Mouse (Mus musculus): ENCODE data around the gene Car14. TPM values are rescaled to one million over a fixed set of nuclear protein-coding genes. Genes with fewer than 3 reads are reported as not detected.
"Not testable (repeated sequence)": the region's sequence is repeated elsewhere in the genome, so short reads cannot be mapped to it uniquely, and the experiment has no call there.

Gene Car14
- polyA plus RNA-seq, 1 experiment from 2014 or later, result 2.4 TPM

- Histone ChIP-seq H3K36me3 (ENCODE audit: control insufficient read depth, insufficient read depth, low read length) (0 out of 2 replicates have a peak, but pooled peaks cover 8% of the 10 kb centered on the region), H3K4me2 (ENCODE audit: low read depth, low read length) (no peak overlapping the region), H3K9me3 (replicated peaks; ENCODE audit: control insufficient read depth, low read length) (no peaks in the 10 kb centered on the region), H3K9ac (ENCODE audit: low read length) (no peak overlapping the region), H3K4me3 (replicated peaks; ENCODE audit: low read length) (no peak overlapping the region), H3K27me3 (ENCODE audit: control insufficient read depth, insufficient read depth, low read length) (no peaks in the 10 kb centered on the region), H3K27ac (ENCODE audit: low read length) (no peak overlapping the region), H3K4me1 (ENCODE audit: control insufficient read depth, insufficient read depth, low read length) (peaks cover 9% of the 10 kb centered on the region)
- 88% methylated on average over 2 of the region's 2 CpGs for WGBS
- no peak for ATAC-seq (ENCODE audit: insufficient read depth, low FRiP score)
Observed at GRCm38 (mm10) chr3:95867408-95867807, 37.1 kb downstream of the Car14 start.

- 84% methylated on average over 5 of the region's 5 CpGs for WGBS
- peaks cover 4% of the 10 kb centered on the region for H3K4me1 ChIP-seq (ENCODE audit: control insufficient read depth, insufficient read depth, low read length)
- no peaks in the 10 kb centered on the region for H3K9me3 ChIP-seq (replicated peaks; ENCODE audit: control insufficient read depth, low read length)
- 0 out of 2 replicates have a peak, but pooled peaks cover 8% of the 10 kb centered on the region for H3K36me3 ChIP-seq (ENCODE audit: control insufficient read depth, insufficient read depth, low read length)
- no peak overlapping the region for H3K27ac ChIP-seq (ENCODE audit: low read length)
- H3K27me3 ChIP-seq (ENCODE audit: control insufficient read depth, insufficient read depth, low read length), result no peaks in the 10 kb centered on the region
- no peak overlapping the region for H3K4me3 ChIP-seq (replicated peaks; ENCODE audit: low read length)
- H3K4me2 ChIP-seq (ENCODE audit: low read depth, low read length), result no peak overlapping the region
- no peak overlapping the region for H3K9ac ChIP-seq (ENCODE audit: low read length)
- no peak for ATAC-seq (ENCODE audit: insufficient read depth, low FRiP score)
Observed at GRCm38 (mm10) chr3:95866071-95866470, 38.4 kb downstream of the Car14 start.

GRCm38 (mm10) chr3:95865571-95865970, 38.9 kb downstream of the Car14 start:
- peaks cover 4% of the 10 kb centered on the region for H3K4me1 ChIP-seq (ENCODE audit: control insufficient read depth, insufficient read depth, low read length)
- no peaks in the 10 kb centered on the region for H3K27me3 ChIP-seq (ENCODE audit: control insufficient read depth, insufficient read depth, low read length)
- H3K4me2 ChIP-seq (ENCODE audit: low read depth, low read length), result no peak overlapping the region
- H3K27ac ChIP-seq (ENCODE audit: low read length), result no peak overlapping the region
- no peak for ATAC-seq (ENCODE audit: insufficient read depth, low FRiP score)
- no peak overlapping the region for H3K9ac ChIP-seq (ENCODE audit: low read length)
- no peaks in the 10 kb centered on the region for H3K9me3 ChIP-seq (replicated peaks; ENCODE audit: control insufficient read depth, low read length)
- 83% methylated on average over 20 of the region's 20 CpGs for WGBS
- H3K4me3 ChIP-seq (replicated peaks; ENCODE audit: low read length), result no peak overlapping the region
- H3K36me3 ChIP-seq (ENCODE audit: control insufficient read depth, insufficient read depth, low read length), result 0 out of 2 replicates have a peak, but pooled peaks cover 8% of the 10 kb centered on the region

- 0 out of 2 replicates have a peak, but pooled peaks cover 8% of the 10 kb centered on the region for H3K36me3 ChIP-seq (ENCODE audit: control insufficient read depth, insufficient read depth, low read length)
Observed at GRCm38 (mm10) chr3:95865050-95865449, 39.4 kb downstream of the Car14 start.

GRCm38 (mm10) chr3:95863578-95863977, 40.9 kb downstream of the Car14 start:
- ATAC-seq (ENCODE audit: insufficient read depth, low FRiP score), result no peak
- no peaks in the 10 kb centered on the region for H3K9me3 ChIP-seq (replicated peaks; ENCODE audit: control insufficient read depth, low read length)
- H3K36me3 ChIP-seq (ENCODE audit: control insufficient read depth, insufficient read depth, low read length), result 0 out of 2 replicates have a peak, but pooled peaks cover 5% of the 10 kb centered on the region
- H3K4me3 ChIP-seq (replicated peaks; ENCODE audit: low read length), result no peak overlapping the region
- H3K4me2 ChIP-seq (ENCODE audit: low read depth, low read length), result no peak overlapping the region
- H3K27ac ChIP-seq (ENCODE audit: low read length), result no peak overlapping the region
- no peaks in the 10 kb centered on the region for H3K4me1 ChIP-seq (ENCODE audit: control insufficient read depth, insufficient read depth, low read length)
- no peak overlapping the region for H3K9ac ChIP-seq (ENCODE audit: low read length)
- no peaks in the 10 kb centered on the region for H3K27me3 ChIP-seq (ENCODE audit: control insufficient read depth, insufficient read depth, low read length)
- WGBS, result 66% methylated on average over 7 of the region's 7 CpGs

More at GRCm38 (mm10) chr3:95865050-95865449, 39.4 kb downstream of the Car14 start:
- no peak for ATAC-seq (ENCODE audit: insufficient read depth, low FRiP score)
- Histone ChIP-seq H3K4me1 (ENCODE audit: control insufficient read depth, insufficient read depth, low read length) (no peaks in the 10 kb centered on the region), H3K4me3 (replicated peaks; ENCODE audit: low read length) (no peak overlapping the region), H3K9ac (ENCODE audit: low read length) (no peak overlapping the region), H3K27me3 (ENCODE audit: control insufficient read depth, insufficient read depth, low read length) (no peaks in the 10 kb centered on the region), H3K27ac (ENCODE audit: low read length) (no peak overlapping the region), H3K9me3 (replicated peaks; ENCODE audit: control insufficient read depth, low read length) (no peaks in the 10 kb centered on the region), H3K4me2 (ENCODE audit: low read depth, low read length) (no peak overlapping the region)
- whole genome bisulfite sequencing, result 68% methylated on average over 5 of the region's 5 CpGs

- ATAC-seq (ENCODE audit: insufficient read depth, low FRiP score), result no peak
- Histone ChIP-seq H3K9me3 (replicated peaks; ENCODE audit: control insufficient read depth, low read length) (no peaks in the 10 kb centered on the region), H3K4me2 (ENCODE audit: low read depth, low read length) (no peak overlapping the region), H3K4me3 (replicated peaks; ENCODE audit: low read length) (no peak overlapping the region), H3K27me3 (ENCODE audit: control insufficient read depth, insufficient read depth, low read length) (no peaks in the 10 kb centered on the region), H3K36me3 (ENCODE audit: control insufficient read depth, insufficient read depth, low read length) (0 out of 2 replicates have a peak, but pooled peaks cover 5% of the 10 kb centered on the region), H3K9ac (ENCODE audit: low read length) (no peak overlapping the region), H3K4me1 (ENCODE audit: control insufficient read depth, insufficient read depth, low read length) (no peaks in the 10 kb centered on the region), H3K27ac (ENCODE audit: low read length) (no peak overlapping the region)
- WGBS, result 46% methylated on average over 2 of the region's 2 CpGs
Observed at GRCm38 (mm10) chr3:95861796-95862195, 42.7 kb downstream of the Car14 start.

- no peak for ATAC-seq (ENCODE audit: insufficient read depth, low FRiP score)
- H3K9me3 ChIP-seq (replicated peaks; ENCODE audit: control insufficient read depth, low read length), result no peaks in the 10 kb centered on the region
- H3K4me2 ChIP-seq (ENCODE audit: low read depth, low read length), result no peak overlapping the region
- H3K9ac ChIP-seq (ENCODE audit: low read length), result no peak overlapping the region
- no peak overlapping the region for H3K27ac ChIP-seq (ENCODE audit: low read length)
- H3K27me3 ChIP-seq (ENCODE audit: control insufficient read depth, insufficient read depth, low read length), result no peaks in the 10 kb centered on the region
- no peaks in the 10 kb centered on the region for H3K4me1 ChIP-seq (ENCODE audit: control insufficient read depth, insufficient read depth, low read length)
- 75% methylated on average over 10 of the region's 10 CpGs for WGBS
- no peak overlapping the region for H3K4me3 ChIP-seq (replicated peaks; ENCODE audit: low read length)
- H3K36me3 ChIP-seq (ENCODE audit: control insufficient read depth, insufficient read depth, low read length), result 0 out of 2 replicates have a peak, but pooled peaks cover 5% of the 10 kb centered on the region
Observed at GRCm38 (mm10) chr3:95861216-95861615, 43.3 kb downstream of the Car14 start.

- H3K4me3 ChIP-seq (replicated peaks; ENCODE audit: low read length), result no peak overlapping the region
- H3K27me3 ChIP-seq (ENCODE audit: control insufficient read depth, insufficient read depth, low read length), result no peaks in the 10 kb centered on the region
- H3K4me1 ChIP-seq (ENCODE audit: control insufficient read depth, insufficient read depth, low read length), result no peaks in the 10 kb centered on the region
- no peak for ATAC-seq (ENCODE audit: insufficient read depth, low FRiP score)
- 88% methylated on average over 3 of the region's 3 CpGs for WGBS
- 0 out of 2 replicates have a peak, but pooled peaks cover 5% of the 10 kb centered on the region for H3K36me3 ChIP-seq (ENCODE audit: control insufficient read depth, insufficient read depth, low read length)
- H3K9me3 ChIP-seq (replicated peaks; ENCODE audit: control insufficient read depth, low read length), result no peaks in the 10 kb centered on the region
- H3K9ac ChIP-seq (ENCODE audit: low read length), result no peak overlapping the region
- no peak overlapping the region for H3K4me2 ChIP-seq (ENCODE audit: low read depth, low read length)
- no peak overlapping the region for H3K27ac ChIP-seq (ENCODE audit: low read length)
Observed at GRCm38 (mm10) chr3:95860323-95860722, 44.2 kb downstream of the Car14 start.

- not testable (repeated sequence) for H3K4me2 ChIP-seq (ENCODE audit: low read depth, low read length); H3K36me3 ChIP-seq (ENCODE audit: control insufficient read depth, insufficient read depth, low read length); H3K27ac ChIP-seq (ENCODE audit: low read length); H3K27me3 ChIP-seq (ENCODE audit: control insufficient read depth, insufficient read depth, low read length); H3K9ac ChIP-seq (ENCODE audit: low read length); ATAC-seq (ENCODE audit: insufficient read depth, low FRiP score); H3K9me3 ChIP-seq (replicated peaks; ENCODE audit: control insufficient read depth, low read length); H3K4me3 ChIP-seq (replicated peaks; ENCODE audit: low read length); H3K4me1 ChIP-seq (ENCODE audit: control insufficient read depth, insufficient read depth, low read length)
- WGBS, result 72% methylated on average over 3 of the region's 3 CpGs
Observed at GRCm38 (mm10) chr3:95858278-95858677, 46.2 kb downstream of the Car14 start.

Measured in stomach, embryonic 16.5 days (tissue).